Mouse (Mus musculus): ENCODE data around the gene Uso1. TPM values are rescaled to one million over a fixed set of nuclear protein-coding genes. Genes with fewer than 3 reads are reported as not detected.
A peak's percentile ranks its signal among the peaks of the same experiment; 100 is the strongest.

Gene Uso1
- polyA plus RNA-seq, 1 experiment from 2014 or later: 28.4 TPM

GRCm38 (mm10) chr5:92220287-92220902 lies 82.7 kb downstream of the Uso1 start:
- no peaks in the 10 kb centered on the region for H3K9me3 ChIP-seq (replicated peaks)
- 79% methylated on average over 8 of the region's 8 CpGs for WGBS
- H3K36me3 ChIP-seq: no peaks in the 10 kb centered on the region
- no peaks in the 10 kb centered on the region for H3K4me1 ChIP-seq (replicated peaks)
- no peak for ATAC-seq (replicated peaks; ENCODE audit: insufficient number of reproducible peaks, insufficient read depth, low FRiP score, low read depth)
- H3K27ac ChIP-seq: no peak overlapping the region
- H3K4me3 ChIP-seq: no peak overlapping the region
- H3K4me2 ChIP-seq: no peak overlapping the region
- no peaks in the 10 kb centered on the region for H3K27me3 ChIP-seq
- no peak overlapping the region for H3K9ac ChIP-seq

GRCm38 (mm10) chr5:92227782-92228181 lies 90.0 kb downstream of the Uso1 start:
- Histone ChIP-seq H3K9ac (no peak overlapping the region), H3K9me3 (replicated peaks) (no peaks in the 10 kb centered on the region), H3K27me3 (no peaks in the 10 kb centered on the region), H3K4me2 (no peak overlapping the region), H3K4me3 (no peak overlapping the region), H3K36me3 (no peaks in the 10 kb centered on the region), H3K4me1 (replicated peaks) (no peaks in the 10 kb centered on the region), H3K27ac (no peak overlapping the region)
- ATAC-seq (replicated peaks; ENCODE audit: insufficient number of reproducible peaks, insufficient read depth, low FRiP score, low read depth): no peak
- whole genome bisulfite sequencing: 69% methylated on average over 7 of the region's 7 CpGs

DNA sequence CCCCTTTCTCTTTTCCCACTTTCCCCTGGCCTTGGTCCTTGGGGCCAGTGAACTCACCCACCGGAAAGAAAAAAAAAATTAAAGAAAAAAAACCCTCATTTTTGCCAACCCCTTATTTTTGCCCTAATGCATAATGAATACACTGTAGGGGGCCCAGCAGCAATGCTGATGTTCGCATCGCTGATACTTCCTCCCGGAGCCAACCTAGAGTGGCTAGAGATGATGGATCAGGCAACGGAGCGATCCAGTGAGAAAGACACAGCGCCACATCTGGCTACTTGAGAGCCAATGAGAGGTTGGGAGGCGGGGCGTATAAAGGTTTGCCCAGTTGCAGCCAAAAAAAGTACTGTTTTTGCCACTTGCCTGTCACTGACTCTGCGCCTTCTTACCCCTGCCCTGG lies 91.0 kb downstream of the Uso1 start:
- Histone ChIP-seq H3K27me3 (no peaks in the 10 kb centered on the region), H3K4me2 (no peak overlapping the region), H3K36me3 (no peaks in the 10 kb centered on the region), H3K9me3 (replicated peaks) (no peaks in the 10 kb centered on the region), H3K4me1 (replicated peaks) (no peaks in the 10 kb centered on the region), H3K27ac (no peak overlapping the region), H3K9ac (no peak overlapping the region), H3K4me3 (no peak overlapping the region)
- 32% methylated on average over 10 of the region's 10 CpGs for WGBS
- ATAC-seq (replicated peaks; ENCODE audit: insufficient number of reproducible peaks, insufficient read depth, low FRiP score, low read depth): no peak

DNA sequence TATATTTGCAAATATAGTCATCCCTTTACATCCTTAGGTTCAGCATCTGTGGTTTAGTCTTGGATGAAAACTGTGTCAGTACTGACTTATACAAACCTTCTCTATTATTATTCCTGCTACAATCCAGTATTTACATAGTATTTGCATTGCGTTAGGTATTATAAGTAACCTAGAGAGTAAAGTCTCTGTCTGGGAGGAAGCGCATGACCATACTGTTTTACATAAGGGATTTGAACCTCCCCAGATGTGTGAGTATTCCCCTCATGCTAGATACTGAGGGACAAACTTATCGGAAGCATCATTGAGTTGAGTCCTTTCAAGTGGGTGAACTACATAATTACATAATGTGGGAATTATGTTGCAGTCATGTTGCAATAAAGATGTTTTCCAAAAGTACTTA lies 91.8 kb downstream of the Uso1 start:
- Histone ChIP-seq H3K4me3 (no peak overlapping the region), H3K36me3 (no peaks in the 10 kb centered on the region), H3K9ac (no peak overlapping the region), H3K27me3 (no peaks in the 10 kb centered on the region), H3K4me1 (replicated peaks) (no peaks in the 10 kb centered on the region), H3K4me2 (no peak overlapping the region), H3K9me3 (replicated peaks) (no peaks in the 10 kb centered on the region), H3K27ac (no peak overlapping the region)
- no peak for ATAC-seq (replicated peaks; ENCODE audit: insufficient number of reproducible peaks, insufficient read depth, low FRiP score, low read depth)
- WGBS: 91% methylated on average over 3 of the region's 3 CpGs

DNA sequence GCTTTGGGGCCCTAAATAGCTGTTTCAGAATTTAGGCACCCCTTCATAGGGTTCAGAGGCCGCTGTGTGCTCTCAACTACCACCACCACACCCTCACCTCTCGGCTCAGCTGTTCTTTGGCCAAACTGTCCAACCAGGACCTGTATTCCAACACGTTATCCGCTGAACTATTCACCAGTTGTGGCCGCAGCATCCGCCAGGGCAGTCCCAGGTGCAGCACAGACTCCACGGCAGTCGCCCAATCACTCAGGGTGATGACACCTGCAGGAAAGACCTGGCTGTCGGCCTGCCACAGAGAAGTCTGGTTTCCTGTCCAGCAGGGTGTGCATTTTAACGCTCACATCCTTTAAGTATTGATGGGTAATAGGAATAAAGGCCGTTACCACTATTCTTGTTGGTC lies 92.6 kb downstream of the Uso1 start:
- Histone ChIP-seq H3K27me3 (no peaks in the 10 kb centered on the region), H3K4me2 (no peak overlapping the region), H3K9ac (no peak overlapping the region), H3K4me1 (replicated peaks) (no peaks in the 10 kb centered on the region), H3K4me3 (no peak overlapping the region), H3K36me3 (no peaks in the 10 kb centered on the region), H3K9me3 (replicated peaks) (no peaks in the 10 kb centered on the region), H3K27ac (no peak overlapping the region)
- ATAC-seq (replicated peaks; ENCODE audit: insufficient number of reproducible peaks, insufficient read depth, low FRiP score, low read depth): no peak
- WGBS: 75% methylated on average over 11 of the region's 11 CpGs

GRCm38 (mm10) chr5:92231836-92232235 lies 94.1 kb downstream of the Uso1 start:
- H3K36me3 ChIP-seq: no peaks in the 10 kb centered on the region
- WGBS: 77% methylated on average over 10 of the region's 10 CpGs
- no peaks in the 10 kb centered on the region for H3K4me1 ChIP-seq (replicated peaks)
- no peaks in the 10 kb centered on the region for H3K27me3 ChIP-seq
- no peak overlapping the region for H3K27ac ChIP-seq
- no peak overlapping the region for H3K4me2 ChIP-seq
- ATAC-seq (replicated peaks; ENCODE audit: insufficient number of reproducible peaks, insufficient read depth, low FRiP score, low read depth): no peak
- H3K9ac ChIP-seq: no peak overlapping the region
- no peak overlapping the region for H3K4me3 ChIP-seq
- no peaks in the 10 kb centered on the region for H3K9me3 ChIP-seq (replicated peaks)

DNA sequence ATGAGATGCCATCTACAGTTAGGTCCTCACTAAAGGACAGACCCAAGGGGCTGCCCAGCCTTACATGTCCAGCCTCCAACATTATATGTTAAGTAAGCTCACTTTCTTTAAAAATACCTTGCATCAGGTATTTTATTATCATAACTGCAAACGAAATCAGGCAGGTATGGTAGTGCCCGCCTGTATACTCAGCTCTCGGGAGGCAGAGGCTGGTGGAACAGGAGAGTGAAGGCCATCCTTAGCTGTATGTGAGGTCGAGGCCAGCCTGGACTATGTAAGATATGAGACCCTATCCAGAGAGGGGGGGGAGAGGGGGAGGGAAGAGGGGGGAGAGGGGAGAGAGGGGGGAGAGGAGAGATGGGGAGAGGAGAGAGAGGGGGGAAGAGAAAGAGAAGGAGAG lies 95.6 kb downstream of the Uso1 start:
- Histone ChIP-seq H3K27ac (no peak overlapping the region), H3K4me1 (replicated peaks) (no peaks in the 10 kb centered on the region), H3K27me3 (no peaks in the 10 kb centered on the region), H3K4me3 (no peak overlapping the region), H3K36me3 (no peaks in the 10 kb centered on the region), H3K9me3 (replicated peaks) (no peaks in the 10 kb centered on the region), H3K4me2 (no peak overlapping the region), H3K9ac (no peak overlapping the region)
- 82% methylated on average over 4 of the region's 4 CpGs for WGBS
- ATAC-seq (replicated peaks; ENCODE audit: insufficient number of reproducible peaks, insufficient read depth, low FRiP score, low read depth): no peak

- peaks cover 4% of the 10 kb centered on the region; the same call in 1 of the 2 replicates for H3K4me1 ChIP-seq (replicated peaks)
- no peak overlapping the region for H3K9ac ChIP-seq
- H3K36me3 ChIP-seq: no peaks in the 10 kb centered on the region
- 46% methylated on average over 5 of the region's 5 CpGs for WGBS
- no peaks in the 10 kb centered on the region for H3K9me3 ChIP-seq (replicated peaks)
- no peak overlapping the region for H3K4me2 ChIP-seq
- no peak overlapping the region for H3K27ac ChIP-seq
- no peak overlapping the region for H3K4me3 ChIP-seq
- no peaks in the 10 kb centered on the region for H3K27me3 ChIP-seq
- ATAC-seq (replicated peaks; ENCODE audit: insufficient number of reproducible peaks, insufficient read depth, low FRiP score, low read depth): no peak
Observed at GRCm38 (mm10) chr5:92234939-92235557, 97.3 kb downstream of the Uso1 start.

- peak overlapping the region; percentile 46 for H3K4me2 ChIP-seq
- WGBS: 43% methylated on average over 29 of the region's 29 CpGs
- H3K4me1 ChIP-seq (replicated peaks): peaks cover 4% of the 10 kb centered on the region; the same call in 1 of the 2 replicates
- no peak for ATAC-seq (replicated peaks; ENCODE audit: insufficient number of reproducible peaks, insufficient read depth, low FRiP score, low read depth)
- no peaks in the 10 kb centered on the region for H3K27me3 ChIP-seq
- 0 out of 2 replicates have a peak overlapping the region, but pooled peaks have one; percentile 13 for H3K9ac ChIP-seq
- H3K27ac ChIP-seq: no peak overlapping the region
- 0 out of 2 replicates have a peak overlapping the region, but pooled peaks have one; percentile 9 for H3K4me3 ChIP-seq
- H3K36me3 ChIP-seq: no peaks in the 10 kb centered on the region
- H3K9me3 ChIP-seq (replicated peaks): no peaks in the 10 kb centered on the region
Observed at GRCm38 (mm10) chr5:92239333-92240232, 101.8 kb downstream of the Uso1 start.

- no peak for ATAC-seq (replicated peaks; ENCODE audit: insufficient number of reproducible peaks, insufficient read depth, low FRiP score, low read depth)
- no peaks in the 10 kb centered on the region for H3K36me3 ChIP-seq
- no peak overlapping the region for H3K4me2 ChIP-seq
- H3K4me1 ChIP-seq (replicated peaks): peaks cover 4% of the 10 kb centered on the region; the same call in 1 of the 2 replicates
- H3K27ac ChIP-seq: no peak overlapping the region
- no peak overlapping the region for H3K4me3 ChIP-seq
- H3K9ac ChIP-seq: no peak overlapping the region
- no peaks in the 10 kb centered on the region for H3K27me3 ChIP-seq
- WGBS: 87% methylated on average over 12 of the region's 12 CpGs
- no peaks in the 10 kb centered on the region for H3K9me3 ChIP-seq (replicated peaks)
Observed at GRCm38 (mm10) chr5:92240769-92241168, 103.0 kb downstream of the Uso1 start.

GRCm38 (mm10) chr5:92244900-92245299 lies 107.2 kb downstream of the Uso1 start:
- 88% methylated on average over 2 of the region's 2 CpGs for WGBS

More at GRCm38 (mm10) chr5:92244900-92245299, 107.2 kb downstream of the Uso1 start:
- no peak overlapping the region for H3K4me3 ChIP-seq
- H3K27ac ChIP-seq: no peak overlapping the region
- no peak overlapping the region for H3K9ac ChIP-seq
- no peak overlapping the region for H3K4me2 ChIP-seq
- H3K36me3 ChIP-seq: no peaks in the 10 kb centered on the region
- peaks cover under 1% of the 10 kb centered on the region; the same call in 1 of the 2 replicates for H3K4me1 ChIP-seq (replicated peaks)
- H3K9me3 ChIP-seq (replicated peaks): 0 out of 2 replicates have a peak, but pooled peaks cover 3% of the 10 kb centered on the region
- no peak for ATAC-seq (replicated peaks; ENCODE audit: insufficient number of reproducible peaks, insufficient read depth, low FRiP score, low read depth)
- no peaks in the 10 kb centered on the region for H3K27me3 ChIP-seq
